Mouse (Mus musculus): ENCODE measurements around the gene Gm15085.
"Not testable (repeated sequence)": the region's sequence is repeated elsewhere in the genome, so short reads cannot be mapped to it uniquely, and the experiment has no call there.

Gene Gm15085

DNA sequence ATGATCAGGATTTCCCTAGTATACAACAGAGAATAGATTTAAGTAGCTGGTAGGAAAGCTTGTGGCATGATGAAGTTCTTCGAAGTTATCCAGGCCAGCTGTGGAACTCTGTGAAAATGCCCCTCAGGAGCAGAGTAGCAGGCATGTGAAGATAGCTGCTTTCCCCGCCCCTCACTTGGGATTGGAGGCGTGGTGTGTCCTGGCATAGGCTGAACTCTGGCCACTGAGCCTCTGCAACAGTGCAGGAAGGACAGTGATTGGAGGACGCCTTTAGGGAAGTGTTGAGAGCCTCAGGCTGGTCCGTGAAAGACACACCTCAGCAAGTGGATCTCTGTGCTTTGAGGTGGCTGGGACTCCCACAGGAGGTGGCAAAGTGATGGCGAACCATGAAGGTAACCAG is at the start of gene Gm15085:
Gm15085 (plus strand) TSS at position 301 of the 400 bp plus-strand sequence.
- not testable (repeated sequence) for DNase-seq (ENCODE audit: low read depth, low spot score)
